Mouse (Mus musculus) erythroblast, embryonic 14.5 days (primary cell): ENCODE results near the gene Cacna2d3.

Experiments
- GATA1 ChIP-seq: IDR thresholded peaks from 2 replicates; pipeline ENCODE4 v1.6.1; 2012; ENCODE audit warnings: low read length, inconsistent platforms, mixed read lengths
- TAL1 ChIP-seq: IDR thresholded peaks from 3 replicates; pipeline ENCODE4 v1.6.1; 2012; ENCODE audit warnings: low read length, inconsistent platforms, mixed read lengths

GRCm38 (mm10) chr14:29738751-29739150, 17.1 kb upstream of the Cacna2d3 start:
- no peak for TF ChIP-seq GATA1
- TF ChIP-seq TAL1: no peak
